Mouse (Mus musculus) megakaryocyte, embryonic 14.5 days (primary cell): ENCODE data around the gene Cd2.

Source experiments
- FLI1 ChIP-seq: IDR thresholded peaks from 2 replicates; pipeline ENCODE4 v1.6.1; 2012; ENCODE audit warnings: low read length, inconsistent platforms, mixed read lengths
- GATA1 ChIP-seq: IDR thresholded peaks from 3 replicates; pipeline ENCODE4 v1.6.1; 2012; ENCODE audit warnings: mixed read lengths, low read length, inconsistent platforms, borderline replicate concordance

DNA sequence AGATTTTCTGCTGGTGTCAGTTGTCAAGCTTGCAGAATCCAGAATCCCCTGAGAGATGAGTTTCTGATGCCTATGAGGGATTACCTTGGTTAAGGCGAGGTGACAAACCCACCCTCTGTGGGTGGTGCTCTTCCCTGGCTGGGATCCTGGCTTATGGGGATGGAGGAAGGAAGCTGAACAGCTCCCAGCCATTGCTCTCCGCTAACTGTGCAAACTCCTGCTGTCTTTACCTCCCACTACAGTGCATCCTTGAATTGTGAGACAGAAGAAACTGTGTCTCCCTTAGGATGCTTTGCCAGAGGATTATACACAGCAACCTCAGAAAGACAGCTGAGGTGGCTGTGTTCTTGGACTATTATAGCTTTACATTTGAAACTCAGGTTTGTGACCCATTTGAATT, 28.8 kb downstream of the Cd2 start:
- TF ChIP-seq GATA1 (no peak), FLI1 (no peak)
